Mouse (Mus musculus): ENCODE measurements around the gene Mamdc2. TPM values are rescaled to one million over a fixed set of nuclear protein-coding genes. Genes with fewer than 3 reads are reported as not detected.

The Mamdc2 gene
- polyA plus RNA-seq, 1 experiment, result 0.95 TPM

DNA sequence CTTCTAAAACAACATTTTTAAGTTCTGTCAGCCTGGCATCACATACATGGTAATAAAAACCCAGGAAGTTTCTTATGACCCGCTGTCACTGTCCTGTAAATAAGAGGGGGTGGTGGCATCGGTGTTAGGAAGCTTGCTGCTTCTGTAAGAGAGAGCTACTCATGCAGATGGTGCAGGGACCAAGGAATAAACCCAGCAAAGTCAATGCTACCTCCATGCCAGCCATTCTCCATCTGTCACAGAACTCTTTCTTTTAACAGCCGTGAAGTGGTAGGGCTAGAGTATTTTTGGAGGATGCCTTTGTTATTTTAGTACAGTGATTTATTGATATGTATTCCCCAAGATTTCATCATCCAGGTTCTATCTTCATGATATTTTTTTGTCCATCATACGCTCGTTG is 131.4 kb downstream of the Mamdc2 start:
- no peak for DNase-seq
- Histone ChIP-seq H3K4me3 (ENCODE audit: insufficient read depth, low read depth, low read length) (no peak overlapping the region), H3K4me1 (ENCODE audit: control insufficient read depth, insufficient read depth, low read length) (no peaks in the 10 kb centered on the region), H3K27ac (ENCODE audit: insufficient read depth, low read depth, low read length) (no peak overlapping the region), H3K27me3 (replicated peaks; ENCODE audit: control insufficient read depth, insufficient read depth, low read length) (no peaks in the 10 kb centered on the region), H3K36me3 (ENCODE audit: control insufficient read depth, insufficient read depth, low read length) (no peaks in the 10 kb centered on the region)
- WGBS, result 75% methylated on average over 5 of the region's 5 CpGs
- TF ChIP-seq CTCF (conservative IDR thresholded peaks at IDR 0.05; ENCODE audit: insufficient read depth, insufficient read length, low read depth, low read length) (no peak), POLR2A (IDR thresholded peaks at IDR 0.05; ENCODE audit: low read depth, low read length) (no peak)

- 78% methylated on average over 2 of the region's 2 CpGs for WGBS
- H3K4me1 ChIP-seq (ENCODE audit: control insufficient read depth, insufficient read depth, low read length), result no peaks in the 10 kb centered on the region; the same call in 1 of the 2 replicates
- H3K4me3 ChIP-seq (ENCODE audit: insufficient read depth, low read depth, low read length), result no peak overlapping the region
- no peaks in the 10 kb centered on the region for H3K36me3 ChIP-seq (ENCODE audit: control insufficient read depth, insufficient read depth, low read length)
- H3K27ac ChIP-seq (ENCODE audit: insufficient read depth, low read depth, low read length), result no peak overlapping the region
- no peak for TF ChIP-seq POLR2A (IDR thresholded peaks at IDR 0.05; ENCODE audit: low read depth, low read length)
- TF ChIP-seq CTCF (conservative IDR thresholded peaks at IDR 0.05; ENCODE audit: insufficient read depth, insufficient read length, low read depth, low read length), result peak; percentile 43
- H3K27me3 ChIP-seq (replicated peaks; ENCODE audit: control insufficient read depth, insufficient read depth, low read length), result no peaks in the 10 kb centered on the region
- peak; percentile 24 for DNase-seq
These were observed 138.3 kb downstream of the Mamdc2 start for GRCm38 (mm10) chr19:23309979-23310378.

DNA sequence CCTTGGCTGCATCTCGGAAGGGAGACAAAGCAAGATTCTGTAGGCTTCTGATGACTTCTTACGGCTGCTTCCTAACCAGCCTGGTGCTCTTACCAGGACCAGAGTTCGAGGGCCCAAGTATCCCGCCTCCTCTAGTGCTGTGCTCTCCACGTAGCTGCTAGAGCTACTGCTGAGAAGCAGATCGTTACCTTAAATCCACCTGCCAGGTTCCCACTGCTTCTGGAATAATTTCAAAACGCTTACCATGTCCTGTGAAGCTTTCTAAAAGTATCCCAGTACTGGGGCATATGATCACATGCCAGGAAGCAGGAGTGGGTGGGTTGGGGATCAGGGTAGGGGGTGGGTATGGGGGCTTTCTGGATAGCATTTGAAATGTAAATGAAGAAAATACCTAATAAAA is 141.6 kb downstream of the Mamdc2 start:
- Histone ChIP-seq H3K4me3 (ENCODE audit: insufficient read depth, low read depth, low read length) (no peak overlapping the region), H3K4me1 (ENCODE audit: control insufficient read depth, insufficient read depth, low read length) (no peaks in the 10 kb centered on the region; the same call in 1 of the 2 replicates), H3K36me3 (ENCODE audit: control insufficient read depth, insufficient read depth, low read length) (no peaks in the 10 kb centered on the region), H3K27ac (ENCODE audit: insufficient read depth, low read depth, low read length) (no peak overlapping the region), H3K27me3 (replicated peaks; ENCODE audit: control insufficient read depth, insufficient read depth, low read length) (no peaks in the 10 kb centered on the region)
- 88% methylated on average over 7 of the region's 7 CpGs for WGBS
- TF ChIP-seq POLR2A (IDR thresholded peaks at IDR 0.05; ENCODE audit: low read depth, low read length) (no peak), CTCF (conservative IDR thresholded peaks at IDR 0.05; ENCODE audit: insufficient read depth, insufficient read length, low read depth, low read length) (no peak)
- no peak for DNase-seq

- Histone ChIP-seq H3K27ac (ENCODE audit: insufficient read depth, low read depth, low read length) (no peak overlapping the region), H3K4me1 (ENCODE audit: control insufficient read depth, insufficient read depth, low read length) (no peaks in the 10 kb centered on the region), H3K4me3 (ENCODE audit: insufficient read depth, low read depth, low read length) (no peak overlapping the region), H3K36me3 (ENCODE audit: control insufficient read depth, insufficient read depth, low read length) (no peaks in the 10 kb centered on the region), H3K27me3 (replicated peaks; ENCODE audit: control insufficient read depth, insufficient read depth, low read length) (no peaks in the 10 kb centered on the region)
- DNase-seq, result no peak
- WGBS, result 85% methylated on average over 3 of the region's 3 CpGs
- TF ChIP-seq CTCF (conservative IDR thresholded peaks at IDR 0.05; ENCODE audit: insufficient read depth, insufficient read length, low read depth, low read length), result no peak
- no peak for TF ChIP-seq POLR2A (IDR thresholded peaks at IDR 0.05; ENCODE audit: low read depth, low read length)
These were observed 148.3 kb downstream of the Mamdc2 start for GRCm38 (mm10) chr19:23299987-23300386.

DNA sequence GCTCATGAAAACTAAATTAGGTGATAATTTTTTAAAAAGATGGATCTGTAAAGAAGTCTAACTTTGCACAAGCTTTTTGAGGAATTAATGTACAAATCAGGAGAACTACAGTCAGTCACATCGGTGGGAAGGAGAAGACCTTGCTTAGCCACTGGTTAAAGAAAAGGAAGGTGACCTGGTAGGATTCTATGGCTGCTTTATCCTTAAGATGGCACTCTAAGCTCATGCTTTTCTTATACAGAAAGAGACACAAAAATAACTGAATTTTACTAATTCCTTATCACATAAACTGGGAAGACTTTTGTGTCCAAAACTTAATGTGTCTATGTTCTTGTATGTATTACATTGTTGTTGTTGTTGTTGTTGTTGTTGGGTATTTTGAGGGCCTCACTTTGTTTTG is 149.3 kb downstream of the Mamdc2 start:
- no peaks in the 10 kb centered on the region for H3K4me1 ChIP-seq (ENCODE audit: control insufficient read depth, insufficient read depth, low read length)
- H3K36me3 ChIP-seq (ENCODE audit: control insufficient read depth, insufficient read depth, low read length), result no peaks in the 10 kb centered on the region
- WGBS, result 85% methylated on average over 1 of the region's 1 CpGs
- H3K27ac ChIP-seq (ENCODE audit: insufficient read depth, low read depth, low read length), result no peak overlapping the region
- no peak for DNase-seq
- TF ChIP-seq POLR2A (IDR thresholded peaks at IDR 0.05; ENCODE audit: low read depth, low read length), result no peak
- TF ChIP-seq CTCF (conservative IDR thresholded peaks at IDR 0.05; ENCODE audit: insufficient read depth, insufficient read length, low read depth, low read length), result no peak
- no peaks in the 10 kb centered on the region for H3K27me3 ChIP-seq (replicated peaks; ENCODE audit: control insufficient read depth, insufficient read depth, low read length)
- H3K4me3 ChIP-seq (ENCODE audit: insufficient read depth, low read depth, low read length), result no peak overlapping the region

GRCm38 (mm10) chr19:23297191-23297590 is 151.1 kb downstream of the Mamdc2 start:
- no peak overlapping the region for H3K27ac ChIP-seq (ENCODE audit: insufficient read depth, low read depth, low read length)
- no peaks in the 10 kb centered on the region for H3K27me3 ChIP-seq (replicated peaks; ENCODE audit: control insufficient read depth, insufficient read depth, low read length)
- no peaks in the 10 kb centered on the region for H3K36me3 ChIP-seq (ENCODE audit: control insufficient read depth, insufficient read depth, low read length)
- no peaks in the 10 kb centered on the region for H3K4me1 ChIP-seq (ENCODE audit: control insufficient read depth, insufficient read depth, low read length)
- DNase-seq, result no peak
- H3K4me3 ChIP-seq (ENCODE audit: insufficient read depth, low read depth, low read length), result no peak overlapping the region
- TF ChIP-seq CTCF (conservative IDR thresholded peaks at IDR 0.05; ENCODE audit: insufficient read depth, insufficient read length, low read depth, low read length), result no peak
- TF ChIP-seq POLR2A (IDR thresholded peaks at IDR 0.05; ENCODE audit: low read depth, low read length), result no peak

DNA sequence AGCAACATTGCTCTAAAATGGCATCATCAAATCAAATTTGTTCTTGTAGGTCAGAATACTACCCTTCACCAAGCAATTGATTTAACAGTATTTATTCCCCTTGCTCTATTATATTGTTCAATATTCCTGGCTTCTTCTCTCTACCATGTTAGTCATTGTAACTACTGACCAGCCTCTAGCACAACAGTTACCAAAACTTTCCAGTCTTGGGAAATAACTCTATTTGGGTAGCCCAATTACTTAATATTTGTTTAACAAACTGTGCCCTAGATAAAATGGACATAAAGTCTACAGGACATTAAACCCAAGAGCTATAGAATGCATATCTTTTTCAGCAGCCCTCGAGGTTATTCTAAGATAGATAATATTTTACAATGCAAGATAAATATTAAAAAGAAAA is 159.0 kb downstream of the Mamdc2 start:
- Histone ChIP-seq H3K4me1 (ENCODE audit: control insufficient read depth, insufficient read depth, low read length) (no peaks in the 10 kb centered on the region), H3K4me3 (ENCODE audit: insufficient read depth, low read depth, low read length) (no peak overlapping the region), H3K36me3 (ENCODE audit: control insufficient read depth, insufficient read depth, low read length) (no peaks in the 10 kb centered on the region), H3K27ac (ENCODE audit: insufficient read depth, low read depth, low read length) (no peak overlapping the region), H3K27me3 (replicated peaks; ENCODE audit: control insufficient read depth, insufficient read depth, low read length) (no peaks in the 10 kb centered on the region)
- no peak for DNase-seq
- TF ChIP-seq CTCF (conservative IDR thresholded peaks at IDR 0.05; ENCODE audit: insufficient read depth, insufficient read length, low read depth, low read length) (no peak), POLR2A (IDR thresholded peaks at IDR 0.05; ENCODE audit: low read depth, low read length) (no peak)
- 69% methylated on average over 1 of the region's 1 CpGs for WGBS

Data from kidney, adult 2 months (tissue).